In the genomic region with DNA sequence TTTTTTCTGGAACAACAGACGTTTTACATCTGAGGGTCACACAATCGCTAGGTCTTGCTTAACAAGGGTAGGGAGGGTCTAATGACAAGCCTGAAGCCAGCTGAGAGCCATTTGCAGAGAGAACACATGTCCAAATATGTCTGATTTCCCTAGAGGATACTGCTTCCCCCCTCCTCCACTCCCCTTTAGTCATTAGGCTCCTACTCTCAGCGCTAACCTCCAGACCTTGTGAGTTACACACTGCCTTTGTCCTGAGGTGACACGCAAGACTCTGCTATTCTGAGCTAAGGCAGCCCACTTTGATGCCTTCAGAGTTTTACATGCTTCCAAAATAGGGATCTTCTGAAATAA, we compare ENCODE assay signal across 10 mouse cellular contexts. TPM values are rescaled to one million over a fixed set of nuclear protein-coding genes. Genes with fewer than 3 reads are reported as not detected.
DNase-seq lines count a peak whose midpoint lies in the region; ATAC-seq and TF ChIP-seq lines count a peak whose summit lies in the region.
"Had no signal": no experiment of that assay in that cellular context is flagged by ENCODE, and none has a peak within 500 bp of the region (broad histone marks: within the 10 kb centered on the region; RNA-seq: fewer than 3 reads in every experiment).

No protein-coding gene starts in this region.

- H3K9ac ChIP-seq in kidney, embryonic 16.5 days (replicated peaks; ENCODE audit: low read length) = no peak overlapping the region
- H3K9ac ChIP-seq in midbrain, embryonic 13.5 days (replicated peaks) = no peak overlapping the region
- H3K9ac ChIP-seq in midbrain, postnatal 0 days (replicated peaks; ENCODE audit: low read length, poor library complexity, severe bottlenecking) = no peak overlapping the region
- H3K9ac ChIP-seq in embryonic facial prominence, embryonic 12.5 days = no peak overlapping the region
- H3K9ac ChIP-seq in neural tube, embryonic 14.5 days (replicated peaks; ENCODE audit: low read depth, low read length) = no peak overlapping the region

- H3K4me3 ChIP-seq in kidney, embryonic 16.5 days (ENCODE audit: low read length) = no peak overlapping the region
- H3K4me3 ChIP-seq in midbrain, embryonic 13.5 days (replicated peaks) = no peak overlapping the region
- no peak overlapping the region for H3K4me3 ChIP-seq in midbrain, postnatal 0 days (ENCODE audit: low read depth, low read length)
- H3K4me3 ChIP-seq in embryonic facial prominence, embryonic 12.5 days = no peak overlapping the region
- H3K4me3 ChIP-seq in neural tube, embryonic 14.5 days (ENCODE audit: low read depth, low read length) = no peak overlapping the region

- no peak for DNase-seq in kidney, postnatal 36 days
- DNase-seq in midbrain, postnatal 0 days (ENCODE audit: low spot score) = no peak
- no peak for DNase-seq in cerebellum, postnatal 36 days
- DNase-seq: kidney, adult 2 months; right cerebral cortex, postnatal 4 days had no signal

- no peaks in the 10 kb centered on the region for H3K9me3 ChIP-seq in kidney, embryonic 16.5 days (ENCODE audit: low read length)
- no peaks in the 10 kb centered on the region for H3K9me3 ChIP-seq in midbrain, embryonic 13.5 days
- H3K9me3 ChIP-seq in midbrain, postnatal 0 days (ENCODE audit: low read length) = no peaks in the 10 kb centered on the region
- H3K9me3 ChIP-seq in embryonic facial prominence, embryonic 12.5 days = no peaks in the 10 kb centered on the region
- no peaks in the 10 kb centered on the region for H3K9me3 ChIP-seq in neural tube, embryonic 14.5 days (ENCODE audit: control insufficient read depth, low read length)

- 54% methylated on average over 4 of the region's 4 CpGs for WGBS in kidney, embryonic 16.5 days
- 43% methylated on average over 4 of the region's 4 CpGs for WGBS in midbrain, embryonic 13.5 days
- 51% methylated on average over 4 of the region's 4 CpGs for WGBS in midbrain, postnatal 0 days
- 27% methylated on average over 4 of the region's 4 CpGs for WGBS in embryonic facial prominence, embryonic 12.5 days
- 31% methylated on average over 4 of the region's 4 CpGs for WGBS in neural tube, embryonic 14.5 days

- ATAC-seq in kidney, embryonic 16.5 days (ENCODE audit: low FRiP score, low TSS enrichment) = peak; percentile 54; the same call in 1 of the 2 replicates
- ATAC-seq in midbrain, embryonic 13.5 days = peak; percentile 58
- no peak for ATAC-seq in midbrain, postnatal 0 days (ENCODE audit: low FRiP score)
- ATAC-seq in embryonic facial prominence, embryonic 12.5 days (ENCODE audit: insufficient number of reproducible peaks, insufficient read depth, low FRiP score, low TSS enrichment) = 0 out of 2 replicates have a peak, but pooled peaks have one; percentile 22
- ATAC-seq in neural tube, embryonic 14.5 days (ENCODE audit: low read depth) = peak; percentile 51; the same call in 1 of the 2 replicates
- ATAC-seq in cerebellum, adult (ENCODE audit: insufficient number of reproducible peaks, low FRiP score, low TSS enrichment) = no peak

- no peaks in the 10 kb centered on the region for H3K4me1 ChIP-seq in kidney, embryonic 16.5 days (ENCODE audit: insufficient read depth, low read length)
- peaks cover 9% of the 10 kb centered on the region; the same call in 1 of the 2 replicates for H3K4me1 ChIP-seq in midbrain, embryonic 13.5 days (replicated peaks)
- H3K4me1 ChIP-seq in midbrain, postnatal 0 days (ENCODE audit: insufficient read depth, low read length) = no peaks in the 10 kb centered on the region
- 0 out of 2 replicates have a peak, but pooled peaks cover 5% of the 10 kb centered on the region for H3K4me1 ChIP-seq in embryonic facial prominence, embryonic 12.5 days
- 0 out of 2 replicates have a peak, but pooled peaks cover 4% of the 10 kb centered on the region for H3K4me1 ChIP-seq in neural tube, embryonic 14.5 days (ENCODE audit: control insufficient read depth, insufficient read depth, low read length)

- no peaks in the 10 kb centered on the region for H3K27me3 ChIP-seq in kidney, embryonic 16.5 days (ENCODE audit: insufficient read depth, low read length)
- no peaks in the 10 kb centered on the region for H3K27me3 ChIP-seq in midbrain, embryonic 13.5 days
- H3K27me3 ChIP-seq in midbrain, postnatal 0 days (ENCODE audit: insufficient read depth, low read length) = no peaks in the 10 kb centered on the region
- H3K27me3 ChIP-seq in embryonic facial prominence, embryonic 12.5 days = no peaks in the 10 kb centered on the region
- H3K27me3 ChIP-seq in neural tube, embryonic 14.5 days (ENCODE audit: control insufficient read depth, insufficient read depth, low read length) = no peaks in the 10 kb centered on the region

- TF ChIP-seq CTCF in midbrain, postnatal 0 days (IDR thresholded peaks at IDR 0.05) = no peak

- H3K36me3 ChIP-seq in kidney, embryonic 16.5 days (ENCODE audit: insufficient read depth, low read length) = no peaks in the 10 kb centered on the region
- H3K36me3 ChIP-seq in midbrain, embryonic 13.5 days = no peaks in the 10 kb centered on the region
- H3K36me3 ChIP-seq in midbrain, postnatal 0 days (ENCODE audit: insufficient read depth, low read length) = no peaks in the 10 kb centered on the region
- H3K36me3 ChIP-seq in embryonic facial prominence, embryonic 12.5 days = no peaks in the 10 kb centered on the region
- no peaks in the 10 kb centered on the region for H3K36me3 ChIP-seq in neural tube, embryonic 14.5 days (ENCODE audit: control insufficient read depth, insufficient read depth, low read length)

- H3K27ac ChIP-seq in kidney, embryonic 16.5 days (ENCODE audit: low read length) = no peak overlapping the region
- H3K27ac ChIP-seq in midbrain, embryonic 13.5 days = no peak overlapping the region
- no peak overlapping the region for H3K27ac ChIP-seq in midbrain, postnatal 0 days (ENCODE audit: low read depth, low read length)
- no peak overlapping the region for H3K27ac ChIP-seq in embryonic facial prominence, embryonic 12.5 days
- no peak overlapping the region for H3K27ac ChIP-seq in neural tube, embryonic 14.5 days (ENCODE audit: low read depth, low read length)

- no peak overlapping the region for H3K4me2 ChIP-seq in kidney, embryonic 16.5 days (replicated peaks; ENCODE audit: low read depth, low read length)
- H3K4me2 ChIP-seq in midbrain, embryonic 13.5 days (replicated peaks) = no peak overlapping the region
- no peak overlapping the region for H3K4me2 ChIP-seq in midbrain, postnatal 0 days (ENCODE audit: low read depth, low read length, poor library complexity, severe bottlenecking)
- H3K4me2 ChIP-seq in embryonic facial prominence, embryonic 12.5 days (replicated peaks) = no peak overlapping the region
- H3K4me2 ChIP-seq in neural tube, embryonic 14.5 days (ENCODE audit: low read depth, low read length) = no peak overlapping the region

RNA-seq across cellular contexts. Expression of a gene that starts 39.2 kb away (rescaled TPM):
- 3.0 and 3.4 TPM in 2 replicates for polyA plus RNA-seq in kidney, embryonic 16.5 days (2015; fragmentation: Nextera tagmentation; extraction: Ambion mirVana)
- polyA plus RNA-seq in midbrain, embryonic 13.5 days (2015; fragmentation: Nextera tagmentation; extraction: Ambion mirVana) = 7.2 and 8.2 TPM in 2 replicates
- total RNA-seq in midbrain, postnatal 0 days (2014; rRNA removed) = 34.0 and 39.6 TPM in 2 replicates
- polyA plus RNA-seq in midbrain, postnatal 0 days (2015; fragmentation: Nextera tagmentation; extraction: Ambion mirVana) = 5.2 and 5.3 TPM in 2 replicates
- polyA plus RNA-seq in embryonic facial prominence, embryonic 12.5 days (2016; fragmentation: Nextera tagmentation; extraction: Ambion mirVana) = 5.0 and 5.1 TPM in 2 replicates
- 10.3 and 11.8 TPM in 2 replicates for polyA plus RNA-seq in neural tube, embryonic 14.5 days (2014; fragmentation: Nextera tagmentation; extraction: Ambion mirVana)

Comparison
In these comparisons a context has a peak if more than half of its experiments do, and no peak if none do; other contexts are left out.
1. ATAC-seq: peak in kidney, embryonic 16.5 days (single experiment), midbrain, embryonic 13.5 days (single experiment), embryonic facial prominence, embryonic 12.5 days (single experiment) and neural tube, embryonic 14.5 days (single experiment); none in midbrain, postnatal 0 days (single experiment) and cerebellum, adult (single experiment).